Mouse (Mus musculus): ENCODE measurements around the gene Cops9. TPM values are rescaled to one million over a fixed set of nuclear protein-coding genes. Genes with fewer than 3 reads are reported as not detected.

Gene Cops9
- polyA plus RNA-seq, 1 experiment = 45.7 TPM

GRCm38 (mm10) chr1:92613175-92613574, 28.6 kb downstream of the Cops9 start:
- 54% methylated on average over 4 of the region's 4 CpGs for WGBS
- TF ChIP-seq POLR2A (IDR thresholded peaks at IDR 0.05; ENCODE audit: low read depth, low read length) (no peak), CTCF (IDR thresholded peaks at IDR 0.05; ENCODE audit: extremely low read depth, insufficient read depth, insufficient read length, insufficient replicate concordance) (no peak)
- Histone ChIP-seq H3K27ac (ENCODE audit: insufficient read depth, low read length) (no peak overlapping the region), H3K4me3 (ENCODE audit: extremely low read depth, insufficient read depth, insufficient read length) (no peak overlapping the region), H3K36me3 (ENCODE audit: control insufficient read depth, insufficient read depth, low read length) (no peaks in the 10 kb centered on the region), H3K4me1 (ENCODE audit: control insufficient read depth, insufficient read depth, insufficient read length) (no peaks in the 10 kb centered on the region), H3K27me3 (ENCODE audit: control insufficient read depth, insufficient read depth, low read length) (no peaks in the 10 kb centered on the region)
- no peak for DNase-seq (ENCODE audit: low read depth in 1 of 2, low spot score in 2 of 2)

DNA sequence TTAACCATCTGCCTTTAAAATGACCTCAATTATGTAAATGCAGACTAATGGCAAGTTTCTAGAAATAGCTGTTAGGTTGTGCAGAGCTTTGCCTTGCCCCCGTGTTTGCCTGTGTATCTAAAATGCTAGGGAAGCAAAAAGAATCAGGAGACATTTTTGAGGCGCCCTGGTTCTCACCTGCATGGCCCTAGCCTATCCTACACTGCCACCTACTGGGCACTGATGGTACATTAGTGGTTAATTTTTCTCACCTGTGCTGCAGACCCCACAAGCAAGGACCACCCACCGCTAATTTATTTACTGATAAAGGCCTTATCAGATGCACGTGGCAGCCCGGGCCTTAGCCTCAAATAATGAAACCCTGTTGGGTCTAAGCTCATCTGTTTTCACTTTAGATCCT, 30.8 kb downstream of the Cops9 start:
- H3K4me3 ChIP-seq (ENCODE audit: extremely low read depth, insufficient read depth, insufficient read length) = no peak overlapping the region
- peak in 1 of 2 experiments; percentile 37 for DNase-seq (ENCODE audit: low read depth in 1 of 2, low spot score in 2 of 2)
- H3K4me1 ChIP-seq (ENCODE audit: control insufficient read depth, insufficient read depth, insufficient read length) = no peaks in the 10 kb centered on the region
- no peaks in the 10 kb centered on the region for H3K36me3 ChIP-seq (ENCODE audit: control insufficient read depth, insufficient read depth, low read length)
- 6% methylated on average over 5 of the region's 5 CpGs for WGBS
- H3K27me3 ChIP-seq (ENCODE audit: control insufficient read depth, insufficient read depth, low read length) = no peaks in the 10 kb centered on the region
- TF ChIP-seq CTCF (IDR thresholded peaks at IDR 0.05; ENCODE audit: extremely low read depth, insufficient read depth, insufficient read length, insufficient replicate concordance) = peak; percentile 67; the same call in 1 of the 2 replicates
- TF ChIP-seq POLR2A (IDR thresholded peaks at IDR 0.05; ENCODE audit: low read depth, low read length) = no peak
- H3K27ac ChIP-seq (ENCODE audit: insufficient read depth, low read length) = no peak overlapping the region

DNA sequence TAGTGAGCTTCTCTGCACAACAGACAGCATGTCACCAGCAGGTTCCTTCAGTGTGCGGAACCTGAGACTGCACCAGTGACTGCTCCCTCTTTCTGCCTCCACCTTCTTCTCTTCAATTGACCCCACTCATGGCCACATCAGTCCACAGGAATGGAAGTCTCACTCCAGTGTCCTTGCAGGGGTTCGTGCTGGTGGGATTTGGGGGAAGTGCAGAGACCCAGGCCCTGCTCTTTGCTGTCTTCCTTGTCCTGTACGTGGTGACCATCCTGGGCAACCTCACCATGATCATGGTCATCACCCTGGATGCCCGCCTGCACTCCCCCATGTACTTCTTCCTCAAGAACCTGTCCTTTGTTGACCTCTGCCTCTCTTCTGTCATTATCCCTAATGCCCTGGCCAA, 34.1 kb downstream of the Cops9 start:
- Histone ChIP-seq H3K27ac (ENCODE audit: insufficient read depth, low read length) (no peak overlapping the region), H3K4me3 (ENCODE audit: extremely low read depth, insufficient read depth, insufficient read length) (no peak overlapping the region), H3K36me3 (ENCODE audit: control insufficient read depth, insufficient read depth, low read length) (no peaks in the 10 kb centered on the region), H3K4me1 (ENCODE audit: control insufficient read depth, insufficient read depth, insufficient read length) (no peaks in the 10 kb centered on the region), H3K27me3 (ENCODE audit: control insufficient read depth, insufficient read depth, low read length) (no peaks in the 10 kb centered on the region)
- no peak for DNase-seq (ENCODE audit: low read depth in 1 of 2, low spot score in 2 of 2)
- no peak for TF ChIP-seq POLR2A (IDR thresholded peaks at IDR 0.05; ENCODE audit: low read depth, low read length)
- TF ChIP-seq CTCF (IDR thresholded peaks at IDR 0.05; ENCODE audit: extremely low read depth, insufficient read depth, insufficient read length, insufficient replicate concordance) = no peak
- 75% methylated on average over 4 of the region's 4 CpGs for WGBS

DNA sequence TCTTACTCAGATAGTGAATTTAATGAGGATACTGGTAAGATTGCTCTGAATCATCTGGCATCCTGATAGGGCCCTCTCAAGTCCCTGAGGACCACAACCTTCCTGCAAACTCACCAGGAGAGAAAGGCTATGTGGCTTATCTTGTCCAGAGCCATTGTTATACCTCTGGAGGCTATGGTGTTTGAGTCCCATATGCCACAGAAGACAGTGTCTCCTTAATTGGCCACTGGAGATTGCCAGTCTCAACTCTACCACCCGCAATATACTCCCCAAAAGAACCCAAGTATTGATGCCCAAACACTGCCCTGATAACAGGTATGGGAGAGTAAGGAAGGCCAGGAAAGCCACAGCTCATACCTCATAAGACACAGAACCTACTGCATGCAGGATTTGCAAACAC, 36.3 kb downstream of the Cops9 start, which contains the start of gene Olfr1410:
Olfr1410 (plus strand) TSS at position 301 of the 400 bp plus-strand sequence.
- Histone ChIP-seq H3K27ac (ENCODE audit: insufficient read depth, low read length) (no peak within 1 kb of the TSS), H3K4me3 (ENCODE audit: extremely low read depth, insufficient read depth, insufficient read length) (no peak within 1 kb of the TSS), H3K36me3 (ENCODE audit: control insufficient read depth, insufficient read depth, low read length) (no peaks in the 10 kb centered on the region), H3K4me1 (ENCODE audit: control insufficient read depth, insufficient read depth, insufficient read length) (no peaks in the 10 kb centered on the region), H3K27me3 (ENCODE audit: control insufficient read depth, insufficient read depth, low read length) (no peaks in the 10 kb centered on the region)
- TF ChIP-seq CTCF (IDR thresholded peaks at IDR 0.05; ENCODE audit: extremely low read depth, insufficient read depth, insufficient read length, insufficient replicate concordance) = no peak
- no peak for DNase-seq (ENCODE audit: low read depth in 1 of 2, low spot score in 2 of 2)
- 55% methylated on average over 1 of the region's 1 CpGs for WGBS

DNA sequence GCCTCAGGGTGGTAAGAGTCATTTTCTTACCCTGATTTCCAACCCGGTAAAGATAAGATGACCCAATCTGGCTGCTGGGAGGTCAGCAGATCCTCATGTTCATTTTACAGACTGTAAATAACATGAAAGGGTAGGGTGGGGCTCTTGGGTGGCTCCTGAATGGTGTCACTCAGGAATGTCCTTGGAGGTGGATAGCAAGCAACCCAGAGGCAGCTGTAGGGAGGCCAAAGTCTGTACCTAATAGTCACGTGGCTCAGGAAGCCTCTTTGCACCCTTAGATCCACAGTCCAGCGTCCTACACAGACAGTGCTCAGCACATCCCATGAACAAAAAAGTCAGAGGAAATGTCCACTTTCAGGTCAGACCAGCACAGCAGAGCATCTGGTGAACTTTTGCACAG, 45.8 kb downstream of the Cops9 start:
- Histone ChIP-seq H3K4me3 (ENCODE audit: extremely low read depth, insufficient read depth, insufficient read length) (no peak overlapping the region), H3K27ac (ENCODE audit: insufficient read depth, low read length) (no peak overlapping the region), H3K27me3 (ENCODE audit: control insufficient read depth, insufficient read depth, low read length) (no peaks in the 10 kb centered on the region), H3K4me1 (ENCODE audit: control insufficient read depth, insufficient read depth, insufficient read length) (no peaks in the 10 kb centered on the region), H3K36me3 (ENCODE audit: control insufficient read depth, insufficient read depth, low read length) (no peaks in the 10 kb centered on the region)
- no peak for DNase-seq (ENCODE audit: low read depth in 1 of 2, low spot score in 2 of 2)
- 79% methylated on average over 3 of the region's 3 CpGs for WGBS
- TF ChIP-seq CTCF (IDR thresholded peaks at IDR 0.05; ENCODE audit: extremely low read depth, insufficient read depth, insufficient read length, insufficient replicate concordance) (no peak), POLR2A (IDR thresholded peaks at IDR 0.05; ENCODE audit: low read depth, low read length) (no peak)

DNA sequence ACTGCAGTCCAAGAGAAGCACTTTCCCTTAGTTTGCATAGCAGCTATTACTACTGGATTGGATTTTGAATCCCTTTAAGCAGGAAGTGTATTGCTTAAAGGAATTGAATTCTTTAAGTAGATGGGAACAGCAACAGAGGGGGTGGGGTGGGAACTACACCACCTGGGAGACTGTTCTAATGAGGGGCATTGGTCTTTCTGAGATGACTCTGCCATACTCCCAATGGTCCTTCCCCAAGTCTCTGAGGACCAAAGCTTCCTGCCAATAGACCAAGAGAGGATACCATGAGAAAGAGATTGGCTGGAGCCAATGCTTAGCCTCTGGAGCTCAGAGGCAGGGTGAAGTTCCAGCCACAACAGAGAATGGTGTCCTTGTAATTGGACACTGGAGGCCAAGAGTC, 47.7 kb downstream of the Cops9 start, which contains the start of gene Olfr1411:
Olfr1411 (plus strand) TSS at position 301 of the 400 bp plus-strand sequence.
- H3K27me3 ChIP-seq (ENCODE audit: control insufficient read depth, insufficient read depth, low read length) = no peaks in the 10 kb centered on the region
- no peak within 1 kb of the TSS for H3K27ac ChIP-seq (ENCODE audit: insufficient read depth, low read length)
- no peak for DNase-seq (ENCODE audit: low read depth in 1 of 2, low spot score in 2 of 2)
- H3K4me3 ChIP-seq (ENCODE audit: extremely low read depth, insufficient read depth, insufficient read length) = no peak within 1 kb of the TSS
- no peak for TF ChIP-seq POLR2A (IDR thresholded peaks at IDR 0.05; ENCODE audit: low read depth, low read length)
- no peak for TF ChIP-seq CTCF (IDR thresholded peaks at IDR 0.05; ENCODE audit: extremely low read depth, insufficient read depth, insufficient read length, insufficient replicate concordance)
- no peaks in the 10 kb centered on the region for H3K36me3 ChIP-seq (ENCODE audit: control insufficient read depth, insufficient read depth, low read length)
- no peaks in the 10 kb centered on the region for H3K4me1 ChIP-seq (ENCODE audit: control insufficient read depth, insufficient read depth, insufficient read length)

Other genes starting within 250 kb of the Cops9 start
- gene Ndufa10, start 168.1 kb downstream of the Cops9 start, polyA plus RNA-seq (2012; rRNA removed) = 31.8 and 35.8 TPM in 2 replicates
- not detected in 2 replicates for gene Olfr1416, start 156.9 kb downstream of the Cops9 start, polyA plus RNA-seq (2012; rRNA removed)
- not detected in 2 replicates for gene Olfr1415, start 145.9 kb downstream of the Cops9 start, polyA plus RNA-seq (2012; rRNA removed)
- not detected in 2 replicates for gene Olfr1414, start 123.3 kb downstream of the Cops9 start, polyA plus RNA-seq (2012; rRNA removed)
- not detected in 2 replicates for gene Olfr1413, start 70.7 kb downstream of the Cops9 start, polyA plus RNA-seq (2012; rRNA removed)
- not detected in 2 replicates for gene Olfr1412, start 56.2 kb downstream of the Cops9 start, polyA plus RNA-seq (2012; rRNA removed)
- gene Olfr1411, start 47.6 kb downstream of the Cops9 start, polyA plus RNA-seq (2012; rRNA removed) = not detected in 2 replicates
- not detected in 2 replicates for gene Olfr1410, start 36.2 kb downstream of the Cops9 start, polyA plus RNA-seq (2012; rRNA removed)
- gene Olfr12, start 24.2 kb downstream of the Cops9 start, polyA plus RNA-seq (2012; rRNA removed) = not detected in 2 replicates
- 0.41 and 0.58 TPM in 2 replicates for gene Otos, start 6.9 kb upstream of the Cops9 start, polyA plus RNA-seq (2012; rRNA removed)
- gene Gpc1, start 189.7 kb upstream of the Cops9 start, polyA plus RNA-seq (2012; rRNA removed) = 11.1 and 11.2 TPM in 2 replicates